In genomic region chr2:102290041-102290440, GRCm38 (mm10) we compare ENCODE assay signal across 9 mouse cellular contexts.
DNase-seq lines count a peak whose midpoint lies in the region; ATAC-seq and TF ChIP-seq lines count a peak whose summit lies in the region.
"Had no signal": no experiment of that assay in that cellular context is flagged by ENCODE, and none has a peak within 500 bp of the region (broad histone marks: within the 10 kb centered on the region; RNA-seq: fewer than 3 reads in every experiment).

No protein-coding gene starts in this region.

- H3K4me3 ChIP-seq in kidney, embryonic 16.5 days (ENCODE audit: low read length): no peak overlapping the region
- H3K4me3 ChIP-seq in cortical plate, adult 2 months (ENCODE audit: insufficient read depth, low read length): no peak overlapping the region
- H3K4me3 ChIP-seq in hindbrain, embryonic 10.5 days: no peak overlapping the region
- H3K4me3 ChIP-seq in midbrain, embryonic 12.5 days: no peak overlapping the region
- H3K4me3 ChIP-seq: limb, embryonic 13.5 days had no signal

- no peaks in the 10 kb centered on the region for H3K9me3 ChIP-seq in kidney, embryonic 16.5 days (ENCODE audit: low read length)
- H3K9me3 ChIP-seq in hindbrain, embryonic 10.5 days: no peaks in the 10 kb centered on the region
- H3K9me3 ChIP-seq in midbrain, embryonic 12.5 days: no peaks in the 10 kb centered on the region
- H3K9me3 ChIP-seq: limb, embryonic 13.5 days had no signal

- ATAC-seq in kidney, embryonic 16.5 days (ENCODE audit: low FRiP score, low TSS enrichment): no peak
- ATAC-seq in midbrain, embryonic 12.5 days (ENCODE audit: low FRiP score, low read depth): peak; percentile 54; the same call in 1 of the 2 replicates

- H3K27me3 ChIP-seq in kidney, embryonic 16.5 days (ENCODE audit: insufficient read depth, low read length): no peaks in the 10 kb centered on the region
- H3K27me3 ChIP-seq in hindbrain, embryonic 10.5 days (ENCODE audit: insufficient read depth, poor library complexity, severe bottlenecking): no peaks in the 10 kb centered on the region
- H3K27me3 ChIP-seq in midbrain, embryonic 12.5 days: no peaks in the 10 kb centered on the region
- H3K27me3 ChIP-seq: limb, embryonic 13.5 days had no signal

- no peak overlapping the region for H3K9ac ChIP-seq in kidney, embryonic 16.5 days (replicated peaks; ENCODE audit: low read length)
- H3K9ac ChIP-seq in midbrain, embryonic 12.5 days (replicated peaks): no peak overlapping the region
- H3K9ac ChIP-seq: limb, embryonic 13.5 days had no signal

- H3K36me3 ChIP-seq in kidney, embryonic 16.5 days (ENCODE audit: insufficient read depth, low read length): no peaks in the 10 kb centered on the region
- no peaks in the 10 kb centered on the region for H3K36me3 ChIP-seq in hindbrain, embryonic 10.5 days
- H3K36me3 ChIP-seq in midbrain, embryonic 12.5 days: no peaks in the 10 kb centered on the region
- H3K36me3 ChIP-seq: limb, embryonic 13.5 days had no signal

- H3K4me2 ChIP-seq in kidney, embryonic 16.5 days (replicated peaks; ENCODE audit: low read depth, low read length): no peak overlapping the region
- no peak overlapping the region for H3K4me2 ChIP-seq in midbrain, embryonic 12.5 days (replicated peaks)
- H3K4me2 ChIP-seq: limb, embryonic 13.5 days had no signal

- WGBS in kidney, embryonic 16.5 days: 43% methylated on average over 5 of the region's 5 CpGs
- 66% methylated on average over 5 of the region's 5 CpGs for WGBS in hindbrain, embryonic 10.5 days
- WGBS in midbrain, embryonic 12.5 days: 63% methylated on average over 5 of the region's 5 CpGs

- H3K4me1 ChIP-seq in kidney, embryonic 16.5 days (ENCODE audit: insufficient read depth, low read length): peaks cover 20% of the 10 kb centered on the region
- H3K4me1 ChIP-seq in cortical plate, adult 2 months (ENCODE audit: control insufficient read depth, insufficient read depth, low read length): peaks cover 6% of the 10 kb centered on the region
- H3K4me1 ChIP-seq in hindbrain, embryonic 10.5 days (replicated peaks): peaks cover 18% of the 10 kb centered on the region
- peaks cover 3% of the 10 kb centered on the region; the same call in 1 of the 2 replicates for H3K4me1 ChIP-seq in midbrain, embryonic 12.5 days

- no peak overlapping the region for H3K27ac ChIP-seq in kidney, embryonic 16.5 days (ENCODE audit: low read length)
- no peak overlapping the region for H3K27ac ChIP-seq in cortical plate, adult 2 months (ENCODE audit: insufficient read depth, low read length)
- H3K27ac ChIP-seq in hindbrain, embryonic 10.5 days: no peak overlapping the region
- no peak overlapping the region for H3K27ac ChIP-seq in midbrain, embryonic 12.5 days (replicated peaks)
- H3K27ac ChIP-seq: limb, embryonic 13.5 days had no signal

- no peak for TF ChIP-seq POLR2A in cortical plate, adult 2 months (IDR thresholded peaks at IDR 0.05; ENCODE audit: extremely low read depth, insufficient read depth, low read length)

- DNase-seq in kidney, adult 11 months: peak; percentile 17
- DNase-seq in ZHBTc4 (ENCODE audit: low read depth, low spot score): peak; percentile 49
- peak; percentile 64 for DNase-seq in hindbrain, embryonic 10.5 days (ENCODE audit: low spot score)
- peak; percentile 27 for DNase-seq in layer of hippocampus, adult 9-11 months
- DNase-seq in spleen, postnatal 4 days (ENCODE audit: low spot score in 2 of 2): peak; percentile 61 to 81

- peak; percentile 32; the same call in 1 of the 2 replicates for TF ChIP-seq CTCF in cortical plate, adult 2 months (IDR thresholded peaks at IDR 0.05; ENCODE audit: extremely low read depth, insufficient read depth, low read length)

Comparison
In these comparisons a context has a peak if more than half of its experiments do, and no peak if none do; other contexts are left out.
1. DNase-seq: peak in every context shown above with its lines; median percentile 71 in spleen, postnatal 4 days; 64 in hindbrain, embryonic 10.5 days; 49 in ZHBTc4; 27 in layer of hippocampus, adult 9-11 months; 17 in kidney, adult 11 months.